Mouse (Mus musculus) lung, adult 2 months (tissue): ENCODE measurements around the gene Acpp. TPM values are rescaled to one million over a fixed set of nuclear protein-coding genes. Genes with fewer than 3 reads are reported as not detected.

Experiments
- DNase-seq: peaks from one replicate; pipeline ENCODE4 v3.0.0; 2022
- H3K4me1 ChIP-seq: fragments of 200-500 bp; 2 replicates; pipeline ENCODE4 v1.6.1; 2011; ENCODE audit warnings: low read length; ENCODE audit not compliant: control insufficient read depth, insufficient read depth
- H3K4me3 ChIP-seq: fragments of 200-500 bp; replicated peaks from 2 replicates; pipeline ENCODE3; 2011; ENCODE audit warnings: low read depth, mild to moderate bottlenecking, control low read depth, low read length; ENCODE audit errors: extremely low read depth
- CTCF ChIP-seq: fragments of 200-500 bp; IDR thresholded peaks from 2 replicates; pipeline ENCODE4 v1.5.1; 2011; ENCODE audit warnings: mild to moderate bottlenecking, low read length, control low read depth; ENCODE audit not compliant: insufficient read depth
- POLR2A ChIP-seq: fragments of 200-500 bp; IDR thresholded peaks from 2 replicates; pipeline ENCODE4 v1.6.1; 2011; ENCODE audit warnings: low read depth, mild to moderate bottlenecking, control low read depth, low read length, borderline replicate concordance; ENCODE audit errors: extremely low read depth
- WGBS: fragments of 180-500 bp; shearing (Covaris S2); methylation state at CpG from one replicate; pipeline ENCODE4 v1.1.7; 2018; 5-methylcytosine and 5-hydroxymethylcytosine counted together
- polyA plus RNA-seq: library from polyadenylated mRNA; depleted of rRNA; stranded (reverse); fragments of >200 nt; gene quantifications from 2 replicates; pipeline ENCODE4 v1.2.3, GENCODE M21; 2012

The Acpp gene
- polyA plus RNA-seq, 1 experiment: 4.4 TPM

GRCm38 (mm10) chr9:104355521-104356270, 18.1 kb upstream of the Acpp start:
- no peak for DNase-seq
- 72% methylated on average over 8 of the region's 8 CpGs for WGBS

GRCm38 (mm10) chr9:104344136-104344535, 6.6 kb upstream of the Acpp start:
- no peak overlapping the region for H3K4me3 ChIP-seq
- H3K4me1 ChIP-seq: no peaks in the 10 kb centered on the region
- no peak for DNase-seq
- TF ChIP-seq CTCF: no peak
- no peak for TF ChIP-seq POLR2A
- WGBS: 72% methylated on average over 5 of the region's 5 CpGs

More at GRCm38 (mm10) chr9:104355521-104356270, 18.1 kb upstream of the Acpp start:
- TF ChIP-seq POLR2A (no peak), CTCF (no peak)
- Histone ChIP-seq H3K4me1 (no peaks in the 10 kb centered on the region), H3K4me3 (no peak overlapping the region)

DNA sequence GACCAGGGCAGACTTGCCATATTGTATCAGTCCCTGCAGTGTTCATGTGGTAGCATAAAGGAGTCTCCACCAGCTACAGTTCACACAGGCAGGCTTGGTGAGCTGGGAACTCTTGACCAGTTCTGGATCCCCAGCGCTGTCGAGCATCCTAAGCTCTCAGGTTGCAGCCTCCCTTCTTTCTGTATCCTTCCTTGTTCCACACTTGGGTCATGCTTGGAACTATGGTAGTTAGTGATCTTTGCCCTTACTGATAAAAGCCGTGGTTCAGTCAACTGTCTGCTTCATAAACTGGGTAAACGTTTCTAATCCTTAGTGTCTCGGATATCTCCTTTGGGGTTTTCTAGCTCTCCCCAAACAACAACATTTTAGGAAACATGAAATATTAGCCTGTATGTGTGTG, 1.9 kb upstream of the Acpp start:
- Histone ChIP-seq H3K4me1 (no peaks in the 10 kb centered on the region), H3K4me3 (no peak overlapping the region)
- no peak for TF ChIP-seq CTCF
- no peak for TF ChIP-seq POLR2A
- 79% methylated on average over 5 of the region's 5 CpGs for WGBS
- DNase-seq: no peak

DNA sequence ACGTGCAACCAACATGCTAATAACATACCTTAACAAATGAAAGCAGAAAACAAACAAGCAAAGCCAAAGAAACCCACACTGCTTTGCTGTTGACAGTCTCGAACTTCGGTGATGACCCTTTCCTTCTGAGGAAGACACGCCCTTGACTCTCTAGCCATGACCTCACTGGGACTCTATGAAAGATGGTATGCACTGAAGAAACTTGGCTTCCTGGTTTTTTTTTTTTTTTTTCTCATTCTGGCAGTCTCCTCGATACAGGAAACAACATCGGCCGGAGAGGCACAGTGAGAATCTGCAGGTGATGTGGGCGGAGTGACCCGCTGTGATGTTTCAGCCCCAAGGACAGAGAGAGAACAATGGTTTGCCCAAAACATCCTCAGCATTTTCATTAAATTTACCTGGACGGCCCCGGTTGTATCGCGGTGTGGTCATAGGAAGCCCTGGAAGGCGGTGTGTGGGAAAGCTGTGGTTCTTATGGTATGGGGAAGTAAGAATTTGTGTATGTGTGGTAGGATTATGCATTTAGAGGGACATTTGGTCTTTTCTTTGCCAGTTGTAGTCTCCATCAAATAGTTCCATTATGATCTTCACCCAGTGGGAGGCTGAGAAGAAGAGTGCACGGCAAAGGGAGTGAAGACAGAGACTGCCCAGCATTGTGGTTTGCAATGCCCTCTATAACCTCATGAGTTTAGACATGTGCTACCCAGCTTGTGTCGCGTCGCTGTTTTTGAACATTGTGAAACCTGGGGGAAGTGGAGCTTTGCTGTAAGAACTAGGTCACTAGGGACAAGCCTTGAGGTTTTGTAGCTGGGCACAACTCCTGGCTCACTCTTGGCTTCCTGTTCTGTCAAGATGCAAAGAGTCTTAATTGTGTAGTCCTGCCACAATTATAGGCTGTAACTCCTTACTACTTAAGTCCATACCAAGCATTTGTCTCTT, 1.2 kb upstream of the Acpp start:
- WGBS: 70% methylated on average over 18 of the region's 18 CpGs
- DNase-seq: no peak
- TF ChIP-seq POLR2A: no peak
- no peak for TF ChIP-seq CTCF
- H3K4me1 ChIP-seq: no peaks in the 10 kb centered on the region
- H3K4me3 ChIP-seq: no peak overlapping the region

- no peak for DNase-seq
- TF ChIP-seq POLR2A: no peak
These were observed 6.2 kb downstream of the Acpp start for GRCm38 (mm10) chr9:104331301-104331700.

GRCm38 (mm10) chr9:104328655-104329054, 8.9 kb downstream of the Acpp start:
- 48% methylated on average over 4 of the region's 4 CpGs for WGBS
- no peak overlapping the region for H3K4me3 ChIP-seq
- TF ChIP-seq POLR2A (no peak), CTCF (no peak)
- H3K4me1 ChIP-seq: no peaks in the 10 kb centered on the region
- no peak for DNase-seq

More at GRCm38 (mm10) chr9:104331301-104331700, 6.2 kb downstream of the Acpp start:
- WGBS: 69% methylated on average over 5 of the region's 5 CpGs
- no peaks in the 10 kb centered on the region for H3K4me1 ChIP-seq
- H3K4me3 ChIP-seq: no peak overlapping the region

DNA sequence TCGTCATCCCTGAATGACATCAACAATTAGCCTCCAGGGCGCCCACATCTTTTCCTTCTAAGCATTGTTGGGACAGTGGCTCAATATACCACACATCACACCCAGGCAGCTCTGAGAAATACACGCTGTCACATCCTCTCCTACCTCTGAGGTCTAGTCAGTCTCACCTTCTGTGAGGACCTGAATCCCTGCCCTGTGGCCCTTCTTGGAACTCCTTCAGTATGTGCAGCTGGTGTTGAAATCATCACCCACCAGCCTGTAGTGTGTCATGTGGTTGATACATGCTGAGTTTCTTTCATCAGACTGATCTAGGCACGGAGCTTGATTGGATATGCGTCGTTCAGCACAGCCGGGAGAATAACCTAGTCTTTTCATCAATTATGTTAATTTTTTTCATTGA, 16.0 kb downstream of the Acpp start:
- no peak for TF ChIP-seq CTCF
- TF ChIP-seq POLR2A: no peak

GRCm38 (mm10) chr9:104316351-104316750, 21.2 kb downstream of the Acpp start:
- no peak for DNase-seq
- WGBS: 85% methylated on average over 11 of the region's 11 CpGs
- no peak for TF ChIP-seq CTCF
- Histone ChIP-seq H3K4me1 (no peaks in the 10 kb centered on the region), H3K4me3 (no peak overlapping the region)

More for the DNA sequence above, 16.0 kb downstream of the Acpp start:
- no peak for DNase-seq
- WGBS: 70% methylated on average over 7 of the region's 7 CpGs
- Histone ChIP-seq H3K4me3 (no peak overlapping the region), H3K4me1 (no peaks in the 10 kb centered on the region)

- WGBS: 12% methylated on average over 10 of the region's 10 CpGs
- Histone ChIP-seq H3K4me3 (no peak overlapping the region), H3K4me1 (no peaks in the 10 kb centered on the region)
- TF ChIP-seq CTCF (peak; percentile 29), POLR2A (no peak)
- DNase-seq: no peak
These were observed 22.0 kb downstream of the Acpp start for GRCm38 (mm10) chr9:104315499-104315898.
